Mouse (Mus musculus) small intestine, adult 2 months (tissue): ENCODE data around the gene Ubac2.

Experiments used
- CTCF ChIP-seq: fragments of 200-500 bp; IDR thresholded peaks from 2 replicates; pipeline ENCODE4 v1.5.1; 2012; ENCODE audit warnings: low read depth, mild to moderate bottlenecking, control low read depth, inconsistent platforms, low read length, moderate library complexity, mixed read lengths; ENCODE audit not compliant: insufficient replicate concordance, insufficient read length; ENCODE audit errors: extremely low read depth
- POLR2A ChIP-seq: fragments of 200-500 bp; IDR thresholded peaks from 2 replicates; pipeline ENCODE4 v1.6.1; 2012; ENCODE audit warnings: low read depth, mild to moderate bottlenecking, control low read depth, inconsistent platforms, low read length, moderate library complexity

DNA sequence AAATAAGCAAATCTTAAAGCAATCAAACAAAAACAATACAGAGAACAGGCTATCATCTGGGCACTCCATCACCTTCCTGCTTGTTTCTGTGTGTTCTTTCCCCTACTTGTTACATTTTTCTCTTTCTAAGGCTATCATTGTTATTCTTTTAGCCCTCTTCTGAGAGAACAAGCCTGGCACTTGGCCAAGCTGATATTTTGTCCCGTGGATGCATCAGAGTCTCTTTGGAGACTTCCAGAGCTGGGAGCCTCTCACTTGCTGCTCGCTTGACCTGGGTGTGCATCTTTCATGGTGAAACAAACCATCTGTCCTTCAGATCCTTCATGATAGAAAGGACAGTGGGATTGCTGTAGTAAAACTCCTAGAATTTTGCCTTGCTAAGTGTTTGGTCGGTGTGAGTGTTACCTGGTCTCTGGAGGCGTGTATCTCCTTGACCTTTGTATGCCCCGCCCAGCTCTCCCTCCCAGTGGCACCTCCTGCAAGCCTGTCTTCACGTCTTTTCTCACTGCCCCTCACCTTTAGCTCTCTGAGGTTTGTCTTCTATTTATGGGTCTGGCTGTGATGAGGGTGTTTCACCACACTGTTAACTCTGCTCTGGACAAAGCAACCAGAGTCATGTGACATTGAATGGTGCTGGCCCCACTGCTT lies 5.9 kb downstream of the Ubac2 start:
- TF ChIP-seq CTCF (no peak), POLR2A (no peak)
